Mouse (Mus musculus): ENCODE measurements around the gene Bend3.

DNA sequence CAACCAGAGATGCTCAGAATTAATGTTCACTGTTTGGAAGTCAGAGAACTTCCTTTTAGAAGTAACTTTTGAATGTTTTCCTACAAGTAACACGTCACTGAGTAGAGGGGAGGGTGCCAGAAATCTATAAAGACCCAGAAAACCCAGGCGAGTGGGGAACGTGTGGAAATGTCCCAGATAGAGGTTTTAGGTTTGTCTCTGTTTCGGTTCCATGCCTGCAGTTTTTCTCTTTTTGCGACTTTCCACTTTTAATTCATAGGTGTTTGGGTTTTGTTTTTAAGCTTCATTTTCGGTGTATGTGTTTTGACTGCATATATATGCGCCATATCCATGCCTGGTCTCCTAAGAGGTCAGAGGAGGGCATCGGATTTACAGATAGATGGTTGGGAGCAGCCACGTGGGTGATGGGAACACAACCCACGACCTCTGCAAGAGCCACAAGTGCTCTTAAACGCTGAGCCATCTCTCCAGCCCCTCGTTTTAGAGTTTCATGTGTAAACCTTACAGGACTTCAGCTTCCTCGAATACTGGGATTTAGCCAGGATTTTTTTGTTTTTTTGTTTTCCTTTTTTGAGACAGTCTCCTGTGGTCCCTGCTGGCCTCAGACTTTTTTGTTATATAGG lies 1.7 kb downstream of the Bend3 start:
- TF ChIP-seq CTCF (IDR thresholded peaks at IDR 0.05; ENCODE audit: borderline replicate concordance, insufficient read depth, low read depth, low read length) (no peak), POLR2A (IDR thresholded peaks at IDR 0.05; ENCODE audit: borderline replicate concordance, insufficient read depth, low read length) (no peak)
